Mouse (Mus musculus): ENCODE data around the gene Kcnd1. TPM values are rescaled to one million over a fixed set of nuclear protein-coding genes. Genes with fewer than 3 reads are reported as not detected.
A peak's percentile ranks its signal among the peaks of the same experiment; 100 is the strongest.

The Kcnd1 gene
- polyA plus RNA-seq, 1 experiment from 2014 or later = 0.69 TPM

DNA sequence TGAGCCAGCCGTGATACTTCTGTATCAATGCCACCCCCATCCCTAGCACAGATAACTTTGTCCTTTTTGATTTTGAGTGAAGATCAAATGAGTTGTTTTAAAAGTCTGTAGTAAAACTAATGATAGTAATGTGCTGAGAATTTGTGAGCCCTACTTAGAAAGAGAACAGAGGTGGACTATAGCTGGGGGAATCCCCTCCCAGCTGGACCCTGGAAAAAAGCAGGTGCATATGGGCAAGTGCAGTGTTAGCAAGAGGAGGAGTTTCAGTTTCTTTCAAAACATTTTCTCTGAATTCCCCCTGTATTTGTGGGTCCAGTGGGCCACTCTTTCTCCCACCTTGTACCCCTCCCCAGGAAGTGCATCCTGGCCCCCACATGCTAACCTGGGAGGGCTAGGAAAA lies 41.1 kb downstream of the Kcnd1 start:
- Histone ChIP-seq H3K4me1 (replicated peaks) (no peaks in the 10 kb centered on the region), H3K4me3 (no peak overlapping the region), H3K4me2 (no peak overlapping the region), H3K9ac (no peak overlapping the region), H3K27me3 (no peaks in the 10 kb centered on the region), H3K9me3 (replicated peaks) (no peaks in the 10 kb centered on the region), H3K27ac (no peak overlapping the region), H3K36me3 (peaks cover 10% of the 10 kb centered on the region; the same call in 1 of the 2 replicates)
- ATAC-seq (replicated peaks; ENCODE audit: insufficient number of reproducible peaks, insufficient read depth, low FRiP score, low read depth) = no peak
- 83% methylated on average over 1 of the region's 1 CpGs for WGBS

DNA sequence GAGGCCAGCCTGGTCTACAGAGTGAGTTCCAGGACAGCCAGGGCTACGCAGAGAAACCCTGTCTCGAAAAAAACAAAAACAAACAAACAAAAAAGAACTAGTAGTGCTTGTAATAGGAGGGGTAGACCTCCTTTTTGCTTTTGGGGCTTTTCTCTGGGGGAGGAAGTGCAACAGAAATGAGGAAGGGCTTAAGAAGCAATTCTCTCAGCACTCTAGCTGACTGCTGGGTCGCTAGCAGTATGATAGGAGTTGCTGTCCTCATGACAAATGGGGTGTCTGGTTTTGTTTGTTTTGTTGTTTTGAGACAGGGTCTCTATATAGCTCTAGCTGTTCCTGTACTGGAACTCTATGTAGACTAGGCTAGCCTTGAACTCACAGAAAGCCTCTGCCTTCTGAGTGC lies 42.5 kb downstream of the Kcnd1 start:
- no peak overlapping the region for H3K4me3 ChIP-seq
- H3K27ac ChIP-seq = no peak overlapping the region
- 72% methylated on average over 3 of the region's 3 CpGs for WGBS

DNA sequence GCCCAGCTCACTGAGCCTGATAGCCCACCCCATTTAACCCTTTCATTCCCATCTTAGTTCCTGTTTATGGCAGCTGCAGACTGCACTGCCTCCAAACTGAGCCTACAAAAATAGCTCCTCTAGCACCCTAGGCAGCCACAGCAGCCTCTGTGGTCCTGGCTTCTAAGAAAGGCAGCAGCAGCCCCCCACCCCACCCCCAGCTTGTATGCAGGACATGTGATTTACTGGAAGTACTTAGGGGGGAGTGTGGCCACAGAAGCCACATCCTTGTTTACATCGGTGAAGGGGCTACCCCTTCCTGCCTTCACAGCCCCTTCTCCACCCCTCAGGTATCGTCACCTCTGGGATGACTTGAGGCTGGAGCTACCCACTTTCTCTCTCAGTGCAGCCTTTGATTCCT lies 43.3 kb downstream of the Kcnd1 start:
- Histone ChIP-seq H3K27ac (no peak overlapping the region), H3K27me3 (no peaks in the 10 kb centered on the region), H3K9ac (no peak overlapping the region), H3K4me2 (no peak overlapping the region), H3K9me3 (replicated peaks) (no peaks in the 10 kb centered on the region), H3K4me1 (replicated peaks) (no peaks in the 10 kb centered on the region), H3K36me3 (peaks cover 11% of the 10 kb centered on the region; the same call in 1 of the 2 replicates), H3K4me3 (no peak overlapping the region)
- ATAC-seq (replicated peaks; ENCODE audit: insufficient number of reproducible peaks, insufficient read depth, low FRiP score, low read depth) = no peak
- 75% methylated on average over 2 of the region's 2 CpGs for WGBS

More for the DNA sequence above, 42.5 kb downstream of the Kcnd1 start:
- H3K9me3 ChIP-seq (replicated peaks) = no peaks in the 10 kb centered on the region
- no peak for ATAC-seq (replicated peaks; ENCODE audit: insufficient number of reproducible peaks, insufficient read depth, low FRiP score, low read depth)
- H3K36me3 ChIP-seq = peaks cover 11% of the 10 kb centered on the region; the same call in 1 of the 2 replicates
- H3K4me1 ChIP-seq (replicated peaks) = no peaks in the 10 kb centered on the region
- H3K9ac ChIP-seq = no peak overlapping the region
- H3K27me3 ChIP-seq = no peaks in the 10 kb centered on the region
- H3K4me2 ChIP-seq = no peak overlapping the region

DNA sequence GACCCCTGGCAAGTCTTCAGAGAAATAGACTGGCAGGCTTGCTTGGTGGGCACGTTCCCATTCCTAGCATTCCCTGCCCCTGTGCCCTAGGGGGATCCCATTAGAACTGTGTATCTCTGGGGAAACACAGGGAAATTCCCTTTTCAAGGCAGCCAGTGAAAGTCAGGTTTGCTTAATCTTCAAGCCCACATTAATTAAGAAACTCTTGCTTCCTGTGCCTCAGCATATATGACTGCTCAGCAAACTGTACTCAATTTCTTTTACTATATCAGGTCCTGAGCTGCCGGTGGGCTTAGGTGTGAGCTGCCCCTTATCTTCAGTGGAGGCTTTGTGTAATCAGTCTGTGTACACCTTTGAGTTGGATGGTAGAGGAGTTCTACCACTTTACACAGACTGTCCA lies 43.7 kb downstream of the Kcnd1 start:
- no peaks in the 10 kb centered on the region for H3K4me1 ChIP-seq (replicated peaks)
- 59% methylated on average over 2 of the region's 2 CpGs for WGBS

DNA sequence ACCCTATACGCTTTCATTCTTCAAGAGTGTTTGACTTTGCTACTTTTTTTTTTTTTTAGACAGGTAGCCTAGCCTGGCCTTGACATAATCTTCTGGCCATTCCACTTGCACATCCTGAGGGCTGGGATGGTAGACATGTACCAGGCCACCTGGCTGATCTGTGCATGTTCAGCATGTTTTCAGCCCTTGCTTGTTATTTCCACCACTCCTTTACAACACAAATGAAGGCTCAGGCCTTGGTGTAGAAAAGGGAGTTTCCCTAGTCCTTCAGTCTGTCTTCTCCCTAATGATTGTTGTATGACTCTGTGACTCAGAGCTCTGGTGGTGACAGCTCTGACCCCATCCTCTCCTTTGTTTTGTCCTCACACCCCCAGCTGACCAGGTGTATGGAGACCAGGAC lies 45.1 kb downstream of the Kcnd1 start:
- no peak overlapping the region for H3K4me2 ChIP-seq
- no peaks in the 10 kb centered on the region for H3K9me3 ChIP-seq (replicated peaks)
- WGBS = 89% methylated on average over 1 of the region's 1 CpGs
- H3K27me3 ChIP-seq = no peaks in the 10 kb centered on the region
- ATAC-seq (replicated peaks; ENCODE audit: insufficient number of reproducible peaks, insufficient read depth, low FRiP score, low read depth) = no peak
- no peak overlapping the region for H3K9ac ChIP-seq
- H3K36me3 ChIP-seq = peaks cover 11% of the 10 kb centered on the region; the same call in 1 of the 2 replicates
- no peaks in the 10 kb centered on the region for H3K4me1 ChIP-seq (replicated peaks)
- no peak overlapping the region for H3K4me3 ChIP-seq
- no peak overlapping the region for H3K27ac ChIP-seq

More for the DNA sequence above, 43.7 kb downstream of the Kcnd1 start:
- Histone ChIP-seq H3K27me3 (no peaks in the 10 kb centered on the region), H3K9ac (no peak overlapping the region), H3K4me3 (no peak overlapping the region), H3K27ac (no peak overlapping the region), H3K36me3 (peaks cover 11% of the 10 kb centered on the region; the same call in 1 of the 2 replicates), H3K4me2 (no peak overlapping the region), H3K9me3 (replicated peaks) (no peaks in the 10 kb centered on the region)
- no peak for ATAC-seq (replicated peaks; ENCODE audit: insufficient number of reproducible peaks, insufficient read depth, low FRiP score, low read depth)

DNA sequence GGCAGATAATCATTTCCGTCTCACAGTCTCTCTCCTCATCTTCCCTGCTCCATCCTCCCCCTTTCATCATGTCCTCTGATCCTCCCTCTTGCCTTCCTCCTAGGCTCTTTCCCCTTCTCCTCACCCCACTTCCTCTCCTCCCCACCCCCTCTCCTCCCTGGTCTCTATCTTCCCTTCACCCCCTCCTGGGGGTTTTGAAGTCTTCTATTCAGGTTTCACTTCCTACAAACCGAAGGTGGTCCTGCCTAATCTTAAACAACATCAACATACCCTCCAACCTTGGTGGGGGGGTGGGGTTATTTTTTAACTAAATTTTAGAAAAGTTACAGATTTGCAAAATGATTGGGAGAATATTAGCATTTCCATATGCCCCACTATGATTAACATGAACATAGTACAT lies 46.4 kb downstream of the Kcnd1 start:
- Histone ChIP-seq H3K4me2 (no peak overlapping the region), H3K27me3 (no peaks in the 10 kb centered on the region), H3K9me3 (replicated peaks) (no peaks in the 10 kb centered on the region), H3K9ac (no peak overlapping the region), H3K27ac (no peak overlapping the region), H3K4me1 (replicated peaks) (no peaks in the 10 kb centered on the region), H3K4me3 (no peak overlapping the region), H3K36me3 (peaks cover 11% of the 10 kb centered on the region; the same call in 1 of the 2 replicates)
- WGBS = 52% methylated on average over 2 of the region's 2 CpGs
- no peak for ATAC-seq (replicated peaks; ENCODE audit: insufficient number of reproducible peaks, insufficient read depth, low FRiP score, low read depth)

DNA sequence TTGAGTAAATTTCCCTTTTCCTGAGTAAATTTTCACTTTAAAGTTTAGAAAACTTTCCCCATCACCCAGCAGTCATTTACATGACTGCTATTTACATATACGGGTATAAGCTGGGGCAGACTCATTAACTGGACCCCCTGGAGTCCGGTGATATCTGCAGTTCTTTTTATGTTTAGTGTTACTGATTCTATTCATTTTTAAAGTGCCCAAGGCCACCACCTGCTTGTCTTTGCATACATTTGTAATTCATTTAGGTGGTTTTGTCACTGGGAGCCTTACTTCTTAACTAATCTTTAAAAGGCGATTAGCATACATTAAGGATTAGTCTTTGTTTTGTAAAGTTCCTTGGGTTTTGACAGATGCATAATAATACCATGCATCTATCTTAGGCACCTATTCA lies 47.7 kb downstream of the Kcnd1 start:
- H3K9ac ChIP-seq = no peak overlapping the region

DNA sequence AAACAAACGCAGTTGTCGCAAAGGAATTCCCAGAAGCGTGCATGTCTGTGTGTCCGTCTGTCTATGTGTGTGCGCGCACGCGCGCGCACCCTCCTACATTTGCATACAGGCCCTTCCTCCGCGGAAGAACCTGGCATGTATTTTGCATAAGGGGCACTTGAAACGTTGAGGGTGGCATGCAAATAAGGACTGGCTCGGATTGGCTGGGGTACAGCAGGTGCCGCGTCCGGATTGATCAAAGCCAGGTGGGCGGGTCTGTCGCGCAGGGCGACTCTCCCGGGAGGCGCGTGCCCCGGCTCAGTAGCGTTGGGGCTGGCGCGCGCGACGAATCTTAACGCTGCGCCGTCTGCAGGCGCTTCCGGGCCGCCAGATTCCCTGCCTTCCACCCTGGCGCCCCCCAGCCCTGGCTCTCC lies 55.9 kb downstream of the Kcnd1 start, which contains the start of gene Pim2:
TSS of gene Pim2 (plus strand) at position 256 of the 413 bp plus-strand sequence.
- H3K4me2 ChIP-seq = peak within 1 kb of the TSS; percentile 91
- ATAC-seq (replicated peaks; ENCODE audit: insufficient number of reproducible peaks, insufficient read depth, low FRiP score, low read depth) = peak; percentile 88
- peaks cover 11% of the 10 kb centered on the region for H3K4me1 ChIP-seq (replicated peaks)
- H3K9me3 ChIP-seq (replicated peaks) = no peaks in the 10 kb centered on the region
- H3K9ac ChIP-seq = peak within 1 kb of the TSS; percentile 51
- H3K36me3 ChIP-seq = no peaks in the 10 kb centered on the region
- H3K27ac ChIP-seq = no peak within 1 kb of the TSS
- H3K27me3 ChIP-seq = no peaks in the 10 kb centered on the region
- 18% methylated on average over 22 of the region's 38 CpGs for WGBS
- H3K4me3 ChIP-seq = peak within 1 kb of the TSS; percentile 53

More for the DNA sequence above, 47.7 kb downstream of the Kcnd1 start:
- Histone ChIP-seq H3K27ac (no peak overlapping the region), H3K9me3 (replicated peaks) (no peaks in the 10 kb centered on the region), H3K27me3 (no peaks in the 10 kb centered on the region), H3K36me3 (peaks cover 11% of the 10 kb centered on the region; the same call in 1 of the 2 replicates), H3K4me1 (replicated peaks) (no peaks in the 10 kb centered on the region), H3K4me3 (no peak overlapping the region), H3K4me2 (no peak overlapping the region)
- WGBS = 57% methylated on average over 3 of the region's 3 CpGs
- ATAC-seq (replicated peaks; ENCODE audit: insufficient number of reproducible peaks, insufficient read depth, low FRiP score, low read depth) = no peak

DNA sequence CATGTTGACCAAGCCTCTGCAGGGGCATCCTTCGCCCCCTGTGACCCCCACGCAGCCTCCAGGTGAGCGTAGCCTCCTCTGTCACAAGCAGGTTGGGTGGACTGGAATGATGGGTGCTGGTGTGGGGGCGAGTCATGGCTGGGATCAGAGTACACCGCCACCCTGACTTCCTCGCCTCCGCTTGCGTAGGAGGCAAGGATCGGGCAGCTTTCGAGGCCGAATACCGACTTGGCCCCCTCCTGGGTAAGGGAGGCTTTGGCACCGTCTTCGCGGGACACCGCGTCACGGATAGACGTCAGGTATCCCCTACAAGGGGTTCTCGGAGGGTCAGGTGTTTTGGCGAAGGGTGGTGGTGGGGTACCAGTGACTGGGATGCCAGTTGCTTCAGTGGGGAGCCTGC lies 56.4 kb downstream of the Kcnd1 start:
- 13% methylated on average over 21 of the region's 21 CpGs for WGBS
- ATAC-seq (replicated peaks; ENCODE audit: insufficient number of reproducible peaks, insufficient read depth, low FRiP score, low read depth) = peak; percentile 30; the same call in 1 of the 2 replicates

DNA sequence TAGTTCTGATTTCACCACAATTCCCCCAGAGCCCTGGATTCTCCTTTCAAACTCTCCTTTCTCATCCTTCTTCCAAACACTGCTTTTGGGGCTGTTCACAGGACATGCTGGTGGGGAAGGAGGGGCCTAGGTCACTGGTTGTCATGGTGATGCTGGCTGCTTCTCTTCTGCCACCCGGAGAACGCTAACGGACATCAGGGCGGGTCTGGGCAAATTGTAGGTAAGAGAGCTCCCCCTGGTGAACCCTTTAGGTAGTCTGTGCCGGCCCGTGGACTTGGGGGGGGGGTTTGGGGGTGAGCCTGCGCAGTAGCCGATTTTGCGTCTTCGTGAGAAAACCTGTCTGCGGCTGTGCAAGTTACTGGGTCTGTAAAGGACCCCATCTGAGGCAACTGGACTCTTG lies 57.7 kb downstream of the Kcnd1 start:
- 7% methylated on average over 11 of the region's 11 CpGs for WGBS
- ATAC-seq (replicated peaks; ENCODE audit: insufficient number of reproducible peaks, insufficient read depth, low FRiP score, low read depth) = no peak

More for the DNA sequence above, 56.4 kb downstream of the Kcnd1 start:
- Histone ChIP-seq H3K4me2 (peak overlapping the region; percentile 91), H3K27me3 (no peaks in the 10 kb centered on the region), H3K9ac (peak overlapping the region; percentile 51), H3K4me3 (peak overlapping the region; percentile 53), H3K36me3 (no peaks in the 10 kb centered on the region), H3K4me1 (replicated peaks) (peaks cover 11% of the 10 kb centered on the region), H3K9me3 (replicated peaks) (no peaks in the 10 kb centered on the region), H3K27ac (no peak overlapping the region)

DNA sequence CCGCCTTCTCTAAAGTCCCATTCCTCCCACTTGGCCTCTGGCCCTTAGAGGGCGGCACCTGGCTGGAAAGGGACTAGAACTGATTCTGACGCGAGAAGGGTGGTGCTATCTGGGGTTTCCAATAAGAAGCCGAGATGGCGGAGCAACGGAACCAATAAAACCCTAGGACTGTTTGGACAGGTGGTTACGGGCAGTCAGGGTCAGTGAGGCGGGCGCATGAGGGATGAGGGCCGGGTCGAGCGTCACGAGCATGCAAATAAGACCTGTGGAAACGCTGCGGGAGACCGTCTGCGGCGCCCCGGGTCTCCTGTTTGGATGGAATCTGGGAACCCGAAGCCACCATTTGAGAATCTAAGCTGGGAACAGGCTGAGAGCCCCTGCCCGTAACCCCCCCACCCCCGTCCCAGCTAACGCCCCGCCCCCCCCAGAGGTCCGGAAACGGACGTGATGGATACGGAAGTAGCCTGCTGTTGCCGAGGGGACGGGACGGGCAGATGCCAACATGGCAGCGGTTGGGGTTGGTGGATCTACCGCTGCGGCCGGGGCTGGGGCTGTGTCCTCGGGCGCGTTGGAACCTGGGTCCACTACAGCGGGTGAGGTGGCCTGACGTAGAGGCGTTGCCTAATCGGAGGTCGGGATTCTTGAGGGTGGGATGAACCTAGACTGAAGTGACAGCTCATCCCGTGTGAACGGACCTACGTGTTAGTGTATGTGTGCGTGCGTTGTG lies 61.9 kb downstream of the Kcnd1 start, which contains the start of gene Slc35a2:
TSS of gene Slc35a2 (plus strand) at position 188 of the 727 bp plus-strand sequence.
- Histone ChIP-seq H3K36me3 (no peaks in the 10 kb centered on the region), H3K4me2 (peak within 1 kb of the TSS; percentile 67), H3K4me3 (peak within 1 kb of the TSS; percentile 69), H3K9me3 (replicated peaks) (no peaks in the 10 kb centered on the region), H3K4me1 (replicated peaks) (peaks cover 10% of the 10 kb centered on the region), H3K27me3 (no peaks in the 10 kb centered on the region), H3K27ac (peak within 1 kb of the TSS; percentile 88), H3K9ac (peak within 1 kb of the TSS; percentile 58)
- ATAC-seq (replicated peaks; ENCODE audit: insufficient number of reproducible peaks, insufficient read depth, low FRiP score, low read depth) = peak; percentile 92
- 8% methylated on average over 49 of the region's 49 CpGs for WGBS

More for the DNA sequence above, 57.7 kb downstream of the Kcnd1 start:
- Histone ChIP-seq H3K4me1 (replicated peaks) (peaks cover 13% of the 10 kb centered on the region), H3K4me2 (peak overlapping the region; percentile 91), H3K27me3 (no peaks in the 10 kb centered on the region), H3K27ac (no peak overlapping the region), H3K9ac (no peak overlapping the region), H3K4me3 (peak overlapping the region; percentile 18; the same call in 1 of the 2 replicates), H3K9me3 (replicated peaks) (no peaks in the 10 kb centered on the region), H3K36me3 (no peaks in the 10 kb centered on the region)

Measured in heart, embryonic 15.5 days (tissue).